Mouse (Mus musculus): Measurements from ENCODE around the gene Il3. TPM values are rescaled to one million over a fixed set of nuclear protein-coding genes. Genes with fewer than 3 reads are reported as not detected.

Il3 gene
- not detected in 2 replicates for polyA plus RNA-seq (2012; rRNA removed)

DNA sequence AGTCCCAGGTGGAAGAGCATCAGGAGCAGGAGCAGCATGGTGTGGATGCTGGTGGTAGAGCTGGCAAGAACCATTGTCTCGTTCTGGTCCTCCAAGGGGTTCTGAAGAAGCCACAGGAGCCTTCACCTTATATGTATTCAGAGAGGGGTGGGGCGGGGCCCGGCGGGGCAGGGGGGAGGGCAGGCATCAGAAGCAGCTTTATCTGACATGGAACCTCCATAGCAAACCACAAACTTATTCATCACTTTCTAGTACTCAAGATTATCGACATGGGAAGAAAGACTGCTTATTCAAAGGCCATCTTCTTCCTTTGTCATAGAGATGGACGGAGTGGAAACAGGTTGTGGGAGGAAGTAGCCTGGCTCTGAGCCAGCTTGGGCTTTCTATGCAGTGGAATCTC, at the start of gene Il3:
Il3 (minus strand) TSS at position 101 of the 400 bp plus-strand sequence.
- no peaks in the 10 kb centered on the region for H3K4me1 ChIP-seq (ENCODE audit: control insufficient read depth, insufficient read depth, insufficient read length)
- WGBS, result 68% methylated on average over 6 of the region's 6 CpGs
- no peak for DNase-seq (ENCODE audit: low read depth in 1 of 2, low spot score in 2 of 2)
- H3K4me3 ChIP-seq (ENCODE audit: extremely low read depth, insufficient read depth, insufficient read length), result no peak within 1 kb of the TSS
- H3K27me3 ChIP-seq (ENCODE audit: control insufficient read depth, insufficient read depth, low read length), result no peaks in the 10 kb centered on the region
- no peak within 1 kb of the TSS for H3K27ac ChIP-seq (ENCODE audit: insufficient read depth, low read length)
- TF ChIP-seq POLR2A (IDR thresholded peaks at IDR 0.05; ENCODE audit: low read depth, low read length) (no peak), CTCF (IDR thresholded peaks at IDR 0.05; ENCODE audit: extremely low read depth, insufficient read depth, insufficient read length, insufficient replicate concordance) (no peak)
- H3K36me3 ChIP-seq (ENCODE audit: control insufficient read depth, insufficient read depth, low read length), result no peaks in the 10 kb centered on the region

DNA sequence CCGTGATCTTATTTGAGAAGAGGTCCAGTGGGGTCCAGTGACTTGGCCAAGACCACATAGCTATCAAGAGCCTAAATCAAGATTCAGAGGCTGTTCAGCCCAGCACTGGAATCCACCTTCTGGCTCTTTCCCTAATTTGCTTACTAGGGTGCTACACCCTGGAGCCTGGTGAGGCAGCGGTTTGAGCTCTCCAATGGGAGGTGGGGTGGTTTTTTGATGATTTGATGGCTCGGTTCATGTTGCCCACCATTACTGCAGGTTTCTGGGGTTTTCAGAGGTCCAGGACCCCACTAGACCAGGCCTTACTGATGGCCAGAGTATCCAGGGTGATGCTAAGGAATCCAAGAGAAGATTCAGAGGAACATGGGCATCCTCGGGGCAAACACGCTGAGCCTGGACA, 48.3 kb upstream of the Il3 start:
- Histone ChIP-seq H3K36me3 (ENCODE audit: control insufficient read depth, insufficient read depth, low read length) (no peaks in the 10 kb centered on the region), H3K4me3 (ENCODE audit: extremely low read depth, insufficient read depth, insufficient read length) (no peak overlapping the region), H3K4me1 (ENCODE audit: control insufficient read depth, insufficient read depth, insufficient read length) (no peaks in the 10 kb centered on the region), H3K27ac (ENCODE audit: insufficient read depth, low read length) (no peak overlapping the region), H3K27me3 (ENCODE audit: control insufficient read depth, insufficient read depth, low read length) (no peaks in the 10 kb centered on the region)
- 85% methylated on average over 5 of the region's 5 CpGs for WGBS
- TF ChIP-seq CTCF (IDR thresholded peaks at IDR 0.05; ENCODE audit: extremely low read depth, insufficient read depth, insufficient read length, insufficient replicate concordance) (no peak), POLR2A (IDR thresholded peaks at IDR 0.05; ENCODE audit: low read depth, low read length) (no peak)
- DNase-seq (ENCODE audit: low read depth in 1 of 2, low spot score in 2 of 2), result no peak

DNA sequence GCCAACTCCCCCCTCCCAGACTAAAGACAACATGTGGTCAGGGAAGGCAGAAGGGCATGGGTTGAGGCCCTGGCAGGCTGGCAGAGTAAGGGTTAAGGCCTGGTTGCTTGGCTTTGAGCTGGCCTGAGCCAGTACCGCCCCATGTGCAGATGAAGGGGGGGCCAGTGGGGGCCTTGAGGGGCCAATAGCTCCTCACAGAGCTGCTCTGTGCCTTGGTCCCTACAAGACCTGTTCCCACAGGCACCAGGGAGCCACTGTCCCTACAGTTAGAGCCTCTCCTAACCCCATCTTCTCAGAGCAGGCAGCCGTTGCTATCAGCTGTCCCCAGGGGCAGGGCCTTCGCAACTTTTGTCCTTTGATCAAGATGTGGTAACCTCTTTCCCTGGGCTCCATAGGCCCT, 47.7 kb upstream of the Il3 start:
- DNase-seq (ENCODE audit: low read depth in 1 of 2, low spot score in 2 of 2), result no peak
- H3K4me3 ChIP-seq (ENCODE audit: extremely low read depth, insufficient read depth, insufficient read length), result no peak overlapping the region
- no peaks in the 10 kb centered on the region for H3K4me1 ChIP-seq (ENCODE audit: control insufficient read depth, insufficient read depth, insufficient read length)
- H3K36me3 ChIP-seq (ENCODE audit: control insufficient read depth, insufficient read depth, low read length), result no peaks in the 10 kb centered on the region
- no peak overlapping the region for H3K27ac ChIP-seq (ENCODE audit: insufficient read depth, low read length)
- no peaks in the 10 kb centered on the region for H3K27me3 ChIP-seq (ENCODE audit: control insufficient read depth, insufficient read depth, low read length)
- TF ChIP-seq POLR2A (IDR thresholded peaks at IDR 0.05; ENCODE audit: low read depth, low read length), result no peak
- no peak for TF ChIP-seq CTCF (IDR thresholded peaks at IDR 0.05; ENCODE audit: extremely low read depth, insufficient read depth, insufficient read length, insufficient replicate concordance)
- WGBS, result 38% methylated on average over 3 of the region's 3 CpGs

DNA sequence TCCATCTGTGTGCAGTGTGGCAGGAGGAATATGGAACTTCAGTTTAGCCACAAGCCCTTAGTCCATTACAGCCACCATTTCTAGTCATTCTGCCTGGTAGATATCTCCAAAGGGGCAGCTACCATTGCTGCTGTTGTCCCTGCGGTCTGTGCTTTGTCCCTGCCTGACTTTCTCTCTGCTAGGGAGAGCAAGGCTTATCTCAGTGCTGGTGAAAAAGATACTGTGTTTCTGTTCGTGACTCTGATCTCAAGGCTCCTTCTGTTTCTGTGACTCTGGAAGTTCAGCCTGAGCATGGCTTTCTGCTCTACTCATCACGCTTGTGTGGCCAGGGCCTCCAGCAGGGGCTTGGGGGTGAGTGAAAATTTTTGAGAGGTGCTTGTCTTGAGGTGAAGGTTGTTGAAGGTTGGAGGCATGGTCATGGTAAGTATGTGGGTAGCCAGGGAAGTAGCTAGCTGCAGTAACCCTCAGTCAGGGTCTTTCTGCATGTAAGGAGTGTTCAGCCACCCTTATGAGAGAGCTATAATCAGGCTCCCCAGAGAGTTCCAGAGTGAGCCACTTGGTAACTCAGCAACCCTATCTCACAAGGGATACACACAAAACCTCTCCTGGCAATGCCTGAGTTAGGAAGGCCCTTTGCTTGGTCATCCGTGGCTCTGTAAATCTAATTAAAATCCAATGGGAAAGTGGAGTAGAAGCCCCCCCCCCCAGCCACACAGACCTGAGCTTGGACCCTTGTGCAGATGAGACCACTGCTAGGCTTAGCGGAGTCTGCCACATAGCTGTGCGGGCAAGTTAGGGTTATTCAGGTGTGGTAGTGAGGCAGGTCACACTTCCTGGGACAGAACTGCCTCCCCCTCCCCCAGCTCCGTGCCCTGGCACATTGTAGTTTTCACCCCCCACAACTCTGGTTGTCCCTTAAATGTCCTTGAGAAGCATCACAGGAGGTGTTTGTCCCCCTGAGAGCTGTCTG, 46.6 kb upstream of the Il3 start:
- 81% methylated on average over 7 of the region's 7 CpGs for WGBS
- Histone ChIP-seq H3K4me1 (ENCODE audit: control insufficient read depth, insufficient read depth, insufficient read length) (no peaks in the 10 kb centered on the region), H3K27me3 (ENCODE audit: control insufficient read depth, insufficient read depth, low read length) (no peaks in the 10 kb centered on the region), H3K27ac (ENCODE audit: insufficient read depth, low read length) (no peak overlapping the region), H3K4me3 (ENCODE audit: extremely low read depth, insufficient read depth, insufficient read length) (no peak overlapping the region), H3K36me3 (ENCODE audit: control insufficient read depth, insufficient read depth, low read length) (no peaks in the 10 kb centered on the region)
- TF ChIP-seq POLR2A (IDR thresholded peaks at IDR 0.05; ENCODE audit: low read depth, low read length), result no peak
- TF ChIP-seq CTCF (IDR thresholded peaks at IDR 0.05; ENCODE audit: extremely low read depth, insufficient read depth, insufficient read length, insufficient replicate concordance), result no peak
- no peak for DNase-seq (ENCODE audit: low read depth in 1 of 2, low spot score in 2 of 2)

DNA sequence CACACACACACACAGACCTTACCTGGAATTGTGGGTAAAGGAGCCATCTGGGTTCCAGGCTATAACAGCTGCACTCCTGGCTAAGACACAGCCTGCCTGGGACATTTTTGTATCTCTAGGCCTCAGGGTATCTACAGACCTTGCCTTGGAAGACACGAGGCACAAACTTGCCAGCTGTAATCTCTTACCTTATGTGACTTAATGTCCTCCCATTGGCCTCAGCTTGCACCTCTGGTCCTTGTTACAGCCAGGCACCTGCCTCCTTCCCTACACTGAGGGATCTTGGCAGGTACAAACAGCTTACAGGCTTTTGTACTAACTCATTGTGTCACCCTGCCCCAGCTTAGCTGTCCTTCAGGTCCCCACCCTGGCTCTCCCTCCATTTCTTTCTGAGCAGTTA, 45.5 kb upstream of the Il3 start:
- WGBS, result 52% methylated on average over 1 of the region's 1 CpGs
- Histone ChIP-seq H3K4me3 (ENCODE audit: extremely low read depth, insufficient read depth, insufficient read length) (no peak overlapping the region), H3K4me1 (ENCODE audit: control insufficient read depth, insufficient read depth, insufficient read length) (no peaks in the 10 kb centered on the region), H3K36me3 (ENCODE audit: control insufficient read depth, insufficient read depth, low read length) (no peaks in the 10 kb centered on the region), H3K27ac (ENCODE audit: insufficient read depth, low read length) (no peak overlapping the region), H3K27me3 (ENCODE audit: control insufficient read depth, insufficient read depth, low read length) (no peaks in the 10 kb centered on the region)
- TF ChIP-seq CTCF (IDR thresholded peaks at IDR 0.05; ENCODE audit: extremely low read depth, insufficient read depth, insufficient read length, insufficient replicate concordance) (no peak), POLR2A (IDR thresholded peaks at IDR 0.05; ENCODE audit: low read depth, low read length) (no peak)
- DNase-seq (ENCODE audit: low read depth in 1 of 2, low spot score in 2 of 2), result no peak

DNA sequence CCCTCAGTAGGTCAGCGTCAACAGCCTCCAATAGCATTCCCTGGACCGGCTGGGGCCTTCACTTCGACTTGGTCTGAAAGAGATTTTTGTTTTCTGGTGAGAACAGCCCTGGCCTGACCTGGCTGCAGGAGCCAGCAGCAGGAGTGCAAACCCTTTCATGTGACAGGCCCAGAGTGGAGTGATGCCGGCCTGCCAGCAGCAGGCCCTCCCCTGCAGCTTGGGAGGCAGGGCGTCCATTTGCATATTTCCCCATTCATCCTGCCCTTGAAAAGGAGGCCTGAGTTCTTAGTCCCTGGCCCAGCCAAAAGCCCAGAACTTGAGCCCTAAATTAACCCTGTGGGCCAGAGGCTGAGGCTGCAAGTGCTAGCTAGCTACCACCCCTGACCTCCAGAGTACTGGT, 44.9 kb upstream of the Il3 start:
- no peak for TF ChIP-seq CTCF (IDR thresholded peaks at IDR 0.05; ENCODE audit: extremely low read depth, insufficient read depth, insufficient read length, insufficient replicate concordance)
- TF ChIP-seq POLR2A (IDR thresholded peaks at IDR 0.05; ENCODE audit: low read depth, low read length), result no peak
- Histone ChIP-seq H3K36me3 (ENCODE audit: control insufficient read depth, insufficient read depth, low read length) (no peaks in the 10 kb centered on the region), H3K4me3 (ENCODE audit: extremely low read depth, insufficient read depth, insufficient read length) (no peak overlapping the region), H3K27ac (ENCODE audit: insufficient read depth, low read length) (no peak overlapping the region), H3K4me1 (ENCODE audit: control insufficient read depth, insufficient read depth, insufficient read length) (no peaks in the 10 kb centered on the region), H3K27me3 (ENCODE audit: control insufficient read depth, insufficient read depth, low read length) (no peaks in the 10 kb centered on the region)
- no peak for DNase-seq (ENCODE audit: low read depth in 1 of 2, low spot score in 2 of 2)
- 62% methylated on average over 5 of the region's 5 CpGs for WGBS

DNA sequence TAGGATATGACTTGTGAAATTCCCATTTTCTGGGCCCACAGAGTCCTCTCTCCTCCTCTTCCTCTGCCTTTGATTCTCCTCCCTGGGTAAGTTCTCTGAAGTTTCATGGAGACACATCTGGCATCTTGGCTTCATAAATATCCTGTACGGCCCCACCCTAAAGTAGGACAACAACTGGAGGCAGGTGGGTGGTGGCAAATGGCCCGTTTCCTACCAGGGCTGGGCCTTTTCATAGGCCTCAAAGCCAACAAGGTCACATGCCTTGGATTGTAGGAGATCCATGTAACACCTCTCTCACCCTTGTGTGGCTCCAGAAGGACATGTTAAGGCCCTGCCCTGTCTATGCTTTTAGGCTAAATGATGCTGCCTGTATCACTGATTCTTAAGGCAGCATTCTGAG, 43.5 kb upstream of the Il3 start:
- no peak overlapping the region for H3K4me3 ChIP-seq (ENCODE audit: extremely low read depth, insufficient read depth, insufficient read length)
- 82% methylated on average over 2 of the region's 2 CpGs for WGBS
- TF ChIP-seq POLR2A (IDR thresholded peaks at IDR 0.05; ENCODE audit: low read depth, low read length), result no peak
- TF ChIP-seq CTCF (IDR thresholded peaks at IDR 0.05; ENCODE audit: extremely low read depth, insufficient read depth, insufficient read length, insufficient replicate concordance), result no peak
- no peaks in the 10 kb centered on the region for H3K36me3 ChIP-seq (ENCODE audit: control insufficient read depth, insufficient read depth, low read length)
- H3K27me3 ChIP-seq (ENCODE audit: control insufficient read depth, insufficient read depth, low read length), result no peaks in the 10 kb centered on the region
- DNase-seq (ENCODE audit: low read depth in 1 of 2, low spot score in 2 of 2), result no peak
- no peaks in the 10 kb centered on the region for H3K4me1 ChIP-seq (ENCODE audit: control insufficient read depth, insufficient read depth, insufficient read length)
- H3K27ac ChIP-seq (ENCODE audit: insufficient read depth, low read length), result no peak overlapping the region
